Mouse (Mus musculus) MEL (cell line): ENCODE results near the gene Cadm2.

Experiments
- CTCF ChIP-seq, 3 experiments: IDR thresholded peaks in 2 of 3; conservative IDR thresholded peaks in 1 of 3; 2 replicates each; pipeline ENCODE4 v1.5.1; 2011 to 2012; ENCODE audit warnings: low read length in 3 of 3, low read depth in 2 of 3, mild to moderate bottlenecking in 2 of 3, improper control_type of control experiment in 1 of 3, inconsistent platforms in 1 of 3, mixed read lengths in 1 of 3, moderate library complexity in 1 of 3; ENCODE audit not compliant: control insufficient read depth in 1 of 3, insufficient read depth in 1 of 3, poor library complexity in 1 of 3, severe bottlenecking in 1 of 3
- POLR2A ChIP-seq, 2 experiments: IDR thresholded peaks; 2 replicates each; pipeline ENCODE4 v1.6.1; 2011 to 2012; ENCODE audit warnings: low read length in 2 of 2, mild to moderate bottlenecking in 2 of 2, control low read depth in 1 of 2, improper control_type of control experiment in 1 of 2, low read depth in 1 of 2, moderate library complexity in 1 of 2; ENCODE audit not compliant: control insufficient read depth in 1 of 2, insufficient read depth in 1 of 2, poor library complexity in 1 of 2

- TF ChIP-seq POLR2A (IDR thresholded peaks at IDR 0.05; ENCODE audit: control insufficient read depth in 1 of 2, insufficient read depth in 1 of 2, low read depth in 1 of 2, low read length in 2 of 2, poor library complexity in 1 of 2) (no peak), CTCF (IDR thresholded peaks at IDR 0.05 in 2 of 3, conservative IDR thresholded peaks at IDR 0.05 in 1 of 3; ENCODE audit: control insufficient read depth in 1 of 3, insufficient read depth in 1 of 3, low read depth in 2 of 3, low read length in 3 of 3, poor library complexity in 1 of 3, severe bottlenecking in 1 of 3) (no peak)
Observed at GRCm38 (mm10) chr16:67030918-67031317, 589.8 kb downstream of the Cadm2 start.
